Mouse (Mus musculus): ENCODE results near the gene Grin2a. TPM values are rescaled to one million over a fixed set of nuclear protein-coding genes. Genes with fewer than 3 reads are reported as not detected.

Gene Grin2a
- polyA plus RNA-seq, 2 experiments: not detected

- no peaks in the 10 kb centered on the region; a peak in 1 of 4 replicates for H3K4me1 ChIP-seq (replicated peaks; ENCODE audit: control insufficient read depth in 2 of 2, insufficient read depth in 2 of 2, low read length in 1 of 2)
- DNase-seq (ENCODE audit: low read depth in 3 of 3, low spot score in 3 of 3) (no peak), ATAC-seq (ENCODE audit: insufficient read depth) (no peak)
- H3K4me3 ChIP-seq (ENCODE audit: insufficient read depth in 1 of 2, low read depth in 2 of 2, low read length in 2 of 2): no peak overlapping the region
- no peaks in the 10 kb centered on the region for H3K27me3 ChIP-seq (ENCODE audit: control insufficient read depth, insufficient read depth, low read length)
- no peaks in the 10 kb centered on the region for H3K36me3 ChIP-seq (replicated peaks; ENCODE audit: control insufficient read depth, insufficient read depth, low read depth)
- 46% methylated on average over 2 of the region's 2 CpGs for WGBS (ENCODE audit: insufficient replicate concordance)
- no peaks in the 10 kb centered on the region for H3K9me3 ChIP-seq (ENCODE audit: control insufficient read depth, low read length)
- no peak overlapping the region for H3K4me2 ChIP-seq (ENCODE audit: low read depth)
- TF ChIP-seq CTCF (IDR thresholded peaks at IDR 0.05; ENCODE audit: low read depth): no peak
- TF ChIP-seq EP300 (IDR thresholded peaks at IDR 0.05; ENCODE audit: low read depth): no peak
- H3K9ac ChIP-seq (replicated peaks): no peak overlapping the region
- H3K27ac ChIP-seq: no peak overlapping the region
These were observed 323.0 kb downstream of the Grin2a start for GRCm38 (mm10) chr16:9672390-9672789.

- ATAC-seq (ENCODE audit: insufficient read depth) (no peak), DNase-seq (ENCODE audit: low read depth in 3 of 3, low spot score in 3 of 3) (no peak)
- Histone ChIP-seq H3K9ac (replicated peaks) (no peak overlapping the region), H3K4me2 (ENCODE audit: low read depth) (no peak overlapping the region), H3K4me1 (replicated peaks; ENCODE audit: control insufficient read depth in 2 of 2, insufficient read depth in 2 of 2, low read length in 1 of 2) (no peaks in the 10 kb centered on the region; a peak in 1 of 4 replicates), H3K4me3 (ENCODE audit: insufficient read depth in 1 of 2, low read depth in 2 of 2, low read length in 2 of 2) (no peak overlapping the region), H3K36me3 (replicated peaks; ENCODE audit: control insufficient read depth, insufficient read depth, low read depth) (no peaks in the 10 kb centered on the region), H3K27me3 (ENCODE audit: control insufficient read depth, insufficient read depth, low read length) (no peaks in the 10 kb centered on the region), H3K27ac (no peak overlapping the region), H3K9me3 (ENCODE audit: control insufficient read depth, low read length) (no peaks in the 10 kb centered on the region)
- no peak for TF ChIP-seq EP300 (IDR thresholded peaks at IDR 0.05; ENCODE audit: low read depth)
- 63% methylated on average over 1 of the region's 1 CpGs for WGBS (ENCODE audit: insufficient replicate concordance)
These were observed 324.1 kb downstream of the Grin2a start for GRCm38 (mm10) chr16:9671222-9671621.

GRCm38 (mm10) chr16:9670750-9671161, 324.6 kb downstream of the Grin2a start:
- 51% methylated on average over 6 of the region's 6 CpGs for WGBS (ENCODE audit: insufficient replicate concordance)
- DNase-seq (ENCODE audit: low read depth in 3 of 3, low spot score in 3 of 3): no peak
- H3K27ac ChIP-seq: no peak overlapping the region

GRCm38 (mm10) chr16:9665896-9666295, 329.5 kb downstream of the Grin2a start:
- H3K4me3 ChIP-seq (ENCODE audit: insufficient read depth in 1 of 2, low read depth in 2 of 2, low read length in 2 of 2): no peak overlapping the region
- no peaks in the 10 kb centered on the region for H3K36me3 ChIP-seq (replicated peaks; ENCODE audit: control insufficient read depth, insufficient read depth, low read depth)
- H3K27ac ChIP-seq: no peak overlapping the region
- H3K9ac ChIP-seq (replicated peaks): no peak overlapping the region
- WGBS (ENCODE audit: insufficient replicate concordance): 78% methylated on average over 4 of the region's 4 CpGs
- H3K9me3 ChIP-seq (ENCODE audit: control insufficient read depth, low read length): no peaks in the 10 kb centered on the region
- no peaks in the 10 kb centered on the region for H3K4me1 ChIP-seq (replicated peaks; ENCODE audit: control insufficient read depth in 2 of 2, insufficient read depth in 2 of 2, low read length in 1 of 2)
- TF ChIP-seq CTCF (IDR thresholded peaks at IDR 0.05; ENCODE audit: low read depth) (no peak), EP300 (IDR thresholded peaks at IDR 0.05; ENCODE audit: low read depth) (no peak)
- DNase-seq (ENCODE audit: low read depth in 3 of 3, low spot score in 3 of 3) (no peak), ATAC-seq (ENCODE audit: insufficient read depth) (no peak)
- H3K4me2 ChIP-seq (ENCODE audit: low read depth): no peak overlapping the region
- no peaks in the 10 kb centered on the region for H3K27me3 ChIP-seq (ENCODE audit: control insufficient read depth, insufficient read depth, low read length)

More at GRCm38 (mm10) chr16:9670750-9671161, 324.6 kb downstream of the Grin2a start:
- no peaks in the 10 kb centered on the region for H3K27me3 ChIP-seq (ENCODE audit: control insufficient read depth, insufficient read depth, low read length)
- no peaks in the 10 kb centered on the region for H3K36me3 ChIP-seq (replicated peaks; ENCODE audit: control insufficient read depth, insufficient read depth, low read depth)
- no peaks in the 10 kb centered on the region for H3K9me3 ChIP-seq (ENCODE audit: control insufficient read depth, low read length)
- no peak overlapping the region for H3K4me2 ChIP-seq (ENCODE audit: low read depth)
- H3K9ac ChIP-seq (replicated peaks): no peak overlapping the region
- no peaks in the 10 kb centered on the region; a peak in 1 of 4 replicates for H3K4me1 ChIP-seq (replicated peaks; ENCODE audit: control insufficient read depth in 2 of 2, insufficient read depth in 2 of 2, low read length in 1 of 2)
- ATAC-seq (ENCODE audit: insufficient read depth): no peak
- H3K4me3 ChIP-seq (ENCODE audit: insufficient read depth in 1 of 2, low read depth in 2 of 2, low read length in 2 of 2): no peak overlapping the region
- TF ChIP-seq EP300 (IDR thresholded peaks at IDR 0.05; ENCODE audit: low read depth) (no peak), CTCF (IDR thresholded peaks at IDR 0.05; ENCODE audit: low read depth) (no peak)

GRCm38 (mm10) chr16:9664060-9664459, 331.3 kb downstream of the Grin2a start:
- Histone ChIP-seq H3K9me3 (ENCODE audit: control insufficient read depth, low read length) (no peaks in the 10 kb centered on the region), H3K4me2 (ENCODE audit: low read depth) (no peak overlapping the region), H3K27ac (no peak overlapping the region), H3K4me3 (ENCODE audit: insufficient read depth in 1 of 2, low read depth in 2 of 2, low read length in 2 of 2) (no peak overlapping the region), H3K4me1 (replicated peaks; ENCODE audit: control insufficient read depth in 2 of 2, insufficient read depth in 2 of 2, low read length in 1 of 2) (no peaks in the 10 kb centered on the region), H3K27me3 (ENCODE audit: control insufficient read depth, insufficient read depth, low read length) (no peaks in the 10 kb centered on the region), H3K36me3 (replicated peaks; ENCODE audit: control insufficient read depth, insufficient read depth, low read depth) (no peaks in the 10 kb centered on the region), H3K9ac (replicated peaks) (no peak overlapping the region)
- TF ChIP-seq EP300 (IDR thresholded peaks at IDR 0.05; ENCODE audit: low read depth) (no peak), CTCF (IDR thresholded peaks at IDR 0.05; ENCODE audit: low read depth) (no peak)
- WGBS (ENCODE audit: insufficient replicate concordance): 42% methylated on average over 3 of the region's 3 CpGs
- DNase-seq (ENCODE audit: low read depth in 3 of 3, low spot score in 3 of 3): no peak
- ATAC-seq (ENCODE audit: insufficient read depth): no peak

Measured in liver, embryonic 14.5 days (tissue).